Mouse (Mus musculus): ENCODE measurements around the gene Dcxr. TPM values are rescaled to one million over a fixed set of nuclear protein-coding genes. Genes with fewer than 3 reads are reported as not detected.

Dcxr gene
- polyA plus RNA-seq, 1 experiment from 2014 or later: 13.7 TPM

- no peak for DNase-seq (ENCODE audit: low spot score)
- H3K36me3 ChIP-seq (ENCODE audit: control insufficient read depth, insufficient read depth, low read length): no peaks in the 10 kb centered on the region
- no peaks in the 10 kb centered on the region for H3K4me1 ChIP-seq (ENCODE audit: control insufficient read depth, insufficient read depth, low read length)
- H3K27me3 ChIP-seq (replicated peaks; ENCODE audit: control insufficient read depth, insufficient read depth, low read length): peaks cover 6% of the 10 kb centered on the region; the same call in 1 of the 2 replicates
- H3K4me2 ChIP-seq (ENCODE audit: low read length): no peak overlapping the region
- H3K9me3 ChIP-seq (replicated peaks; ENCODE audit: control insufficient read depth, low read length): peaks cover 13% of the 10 kb centered on the region; the same call in 1 of the 2 replicates
- H3K9ac ChIP-seq (ENCODE audit: low read length): 0 out of 2 replicates have a peak overlapping the region, but pooled peaks have one; percentile 17
- WGBS: 72% methylated on average over 14 of the region's 14 CpGs
- H3K4me3 ChIP-seq (ENCODE audit: low read depth, low read length): no peak overlapping the region
- ATAC-seq: no peak
- no peak overlapping the region for H3K27ac ChIP-seq (ENCODE audit: low read depth, low read length)
Measured at GRCm38 (mm10) chr11:120761811-120762671, 35.0 kb upstream of the Dcxr start.

GRCm38 (mm10) chr11:120760236-120760635 lies 33.2 kb upstream of the Dcxr start:
- ATAC-seq: no peak
- DNase-seq (ENCODE audit: low spot score): no peak
- H3K9ac ChIP-seq (ENCODE audit: low read length): no peak overlapping the region
- WGBS: 93% methylated on average over 9 of the region's 9 CpGs
- H3K27ac ChIP-seq (ENCODE audit: low read depth, low read length): no peak overlapping the region
- peaks cover 13% of the 10 kb centered on the region; the same call in 1 of the 2 replicates for H3K9me3 ChIP-seq (replicated peaks; ENCODE audit: control insufficient read depth, low read length)
- H3K4me1 ChIP-seq (ENCODE audit: control insufficient read depth, insufficient read depth, low read length): no peaks in the 10 kb centered on the region
- H3K36me3 ChIP-seq (ENCODE audit: control insufficient read depth, insufficient read depth, low read length): no peaks in the 10 kb centered on the region
- no peak overlapping the region for H3K4me3 ChIP-seq (ENCODE audit: low read depth, low read length)
- H3K4me2 ChIP-seq (ENCODE audit: low read length): no peak overlapping the region
- H3K27me3 ChIP-seq (replicated peaks; ENCODE audit: control insufficient read depth, insufficient read depth, low read length): peaks cover 6% of the 10 kb centered on the region; the same call in 1 of the 2 replicates

DNA sequence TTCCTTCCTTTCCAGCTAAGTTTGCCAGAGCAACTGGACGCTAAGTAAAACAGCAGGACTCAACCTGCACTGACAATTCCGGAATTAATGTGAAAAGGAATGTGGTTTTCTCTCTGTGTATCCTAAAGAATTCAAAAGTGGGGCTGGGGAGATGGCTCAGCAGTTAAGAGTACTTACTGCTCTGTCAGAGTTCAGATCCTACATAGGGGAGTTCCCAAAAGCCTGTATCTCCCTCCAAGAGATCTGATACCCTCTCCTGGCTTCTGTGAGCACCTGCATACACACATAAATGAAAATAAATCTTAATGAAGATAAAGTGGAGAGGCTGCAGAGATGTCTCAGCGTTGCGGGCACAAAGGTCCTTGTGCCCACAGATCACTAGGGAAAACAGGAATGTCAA lies 24.5 kb upstream of the Dcxr start:
- no peak overlapping the region for H3K4me3 ChIP-seq (ENCODE audit: low read depth, low read length)
- no peak overlapping the region for H3K4me2 ChIP-seq (ENCODE audit: low read length)
- no peaks in the 10 kb centered on the region for H3K9me3 ChIP-seq (replicated peaks; ENCODE audit: control insufficient read depth, low read length)
- no peak overlapping the region for H3K27ac ChIP-seq (ENCODE audit: low read depth, low read length)
- 78% methylated on average over 4 of the region's 4 CpGs for WGBS
- ATAC-seq (no peak), DNase-seq (ENCODE audit: low spot score) (no peak)
- no peaks in the 10 kb centered on the region for H3K27me3 ChIP-seq (replicated peaks; ENCODE audit: control insufficient read depth, insufficient read depth, low read length)
- H3K36me3 ChIP-seq (ENCODE audit: control insufficient read depth, insufficient read depth, low read length): no peaks in the 10 kb centered on the region
- no peaks in the 10 kb centered on the region for H3K4me1 ChIP-seq (ENCODE audit: control insufficient read depth, insufficient read depth, low read length)
- no peak overlapping the region for H3K9ac ChIP-seq (ENCODE audit: low read length)

- H3K9ac ChIP-seq (ENCODE audit: low read length): no peak overlapping the region
- no peaks in the 10 kb centered on the region for H3K27me3 ChIP-seq (replicated peaks; ENCODE audit: control insufficient read depth, insufficient read depth, low read length)
- H3K4me2 ChIP-seq (ENCODE audit: low read length): no peak overlapping the region
- WGBS: 56% methylated on average over 8 of the region's 8 CpGs
- H3K4me3 ChIP-seq (ENCODE audit: low read depth, low read length): no peak overlapping the region
- no peak for ATAC-seq
- no peaks in the 10 kb centered on the region for H3K9me3 ChIP-seq (replicated peaks; ENCODE audit: control insufficient read depth, low read length)
- H3K27ac ChIP-seq (ENCODE audit: low read depth, low read length): no peak overlapping the region
- no peaks in the 10 kb centered on the region for H3K36me3 ChIP-seq (ENCODE audit: control insufficient read depth, insufficient read depth, low read length)
- DNase-seq (ENCODE audit: low spot score): peak; percentile 4
- H3K4me1 ChIP-seq (ENCODE audit: control insufficient read depth, insufficient read depth, low read length): no peaks in the 10 kb centered on the region
Measured at GRCm38 (mm10) chr11:120749430-120749829, 22.3 kb upstream of the Dcxr start.

GRCm38 (mm10) chr11:120747974-120748373 lies 20.9 kb upstream of the Dcxr start:
- H3K27ac ChIP-seq (ENCODE audit: low read depth, low read length): no peak overlapping the region
- no peak for DNase-seq (ENCODE audit: low spot score)
- H3K9ac ChIP-seq (ENCODE audit: low read length): no peak overlapping the region
- H3K27me3 ChIP-seq (replicated peaks; ENCODE audit: control insufficient read depth, insufficient read depth, low read length): no peaks in the 10 kb centered on the region
- no peak overlapping the region for H3K4me2 ChIP-seq (ENCODE audit: low read length)
- no peaks in the 10 kb centered on the region for H3K4me1 ChIP-seq (ENCODE audit: control insufficient read depth, insufficient read depth, low read length)
- no peaks in the 10 kb centered on the region for H3K36me3 ChIP-seq (ENCODE audit: control insufficient read depth, insufficient read depth, low read length)
- WGBS: 79% methylated on average over 4 of the region's 4 CpGs
- no peak overlapping the region for H3K4me3 ChIP-seq (ENCODE audit: low read depth, low read length)
- H3K9me3 ChIP-seq (replicated peaks; ENCODE audit: control insufficient read depth, low read length): no peaks in the 10 kb centered on the region
- ATAC-seq: no peak

DNA sequence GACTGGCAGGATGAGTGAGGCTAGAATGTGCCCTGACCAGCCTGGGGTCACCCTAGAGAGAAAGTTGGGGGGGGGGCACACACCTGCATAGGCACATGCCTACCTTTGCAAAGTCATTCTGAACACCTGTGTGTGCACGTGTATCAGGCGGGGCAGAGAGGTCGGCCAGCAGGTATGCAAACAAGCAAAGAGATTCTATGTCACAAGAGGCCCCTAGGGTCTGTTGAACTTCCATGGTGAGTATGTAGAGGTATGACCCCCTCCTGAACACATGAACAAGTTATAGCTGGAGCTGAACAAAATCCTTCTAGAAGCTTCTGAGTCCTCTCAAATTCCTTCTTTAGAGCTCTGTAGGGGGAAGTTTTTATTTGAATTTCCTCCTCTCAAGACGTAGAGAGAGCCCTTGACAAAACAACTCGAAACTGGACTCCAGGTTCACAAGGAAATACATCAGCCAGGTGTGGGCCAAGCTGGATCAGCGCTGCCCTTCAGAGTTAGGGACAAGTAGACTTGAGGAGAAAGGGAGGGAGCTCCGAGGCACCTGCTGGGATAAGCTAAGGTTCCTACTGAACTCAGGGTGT lies 17.1 kb upstream of the Dcxr start:
- WGBS: 80% methylated on average over 7 of the region's 7 CpGs
- no peak overlapping the region for H3K27ac ChIP-seq (ENCODE audit: low read depth, low read length)
- DNase-seq (ENCODE audit: low spot score): no peak
- H3K4me3 ChIP-seq (ENCODE audit: low read depth, low read length): no peak overlapping the region
- H3K4me2 ChIP-seq (ENCODE audit: low read length): no peak overlapping the region
- no peak for ATAC-seq
- no peaks in the 10 kb centered on the region for H3K27me3 ChIP-seq (replicated peaks; ENCODE audit: control insufficient read depth, insufficient read depth, low read length)
- H3K4me1 ChIP-seq (ENCODE audit: control insufficient read depth, insufficient read depth, low read length): no peaks in the 10 kb centered on the region
- H3K36me3 ChIP-seq (ENCODE audit: control insufficient read depth, insufficient read depth, low read length): no peaks in the 10 kb centered on the region
- no peak overlapping the region for H3K9ac ChIP-seq (ENCODE audit: low read length)
- H3K9me3 ChIP-seq (replicated peaks; ENCODE audit: control insufficient read depth, low read length): no peaks in the 10 kb centered on the region

- Histone ChIP-seq H3K36me3 (ENCODE audit: control insufficient read depth, insufficient read depth, low read length) (no peaks in the 10 kb centered on the region), H3K4me1 (ENCODE audit: control insufficient read depth, insufficient read depth, low read length) (no peaks in the 10 kb centered on the region), H3K9ac (ENCODE audit: low read length) (no peak overlapping the region), H3K27me3 (replicated peaks; ENCODE audit: control insufficient read depth, insufficient read depth, low read length) (no peaks in the 10 kb centered on the region), H3K4me3 (ENCODE audit: low read depth, low read length) (no peak overlapping the region), H3K4me2 (ENCODE audit: low read length) (no peak overlapping the region), H3K9me3 (replicated peaks; ENCODE audit: control insufficient read depth, low read length) (no peaks in the 10 kb centered on the region), H3K27ac (ENCODE audit: low read depth, low read length) (no peak overlapping the region)
- DNase-seq (ENCODE audit: low spot score) (no peak), ATAC-seq (no peak)
- WGBS: 89% methylated on average over 5 of the region's 5 CpGs
Measured at GRCm38 (mm10) chr11:120740981-120741380, 13.9 kb upstream of the Dcxr start.

DNA sequence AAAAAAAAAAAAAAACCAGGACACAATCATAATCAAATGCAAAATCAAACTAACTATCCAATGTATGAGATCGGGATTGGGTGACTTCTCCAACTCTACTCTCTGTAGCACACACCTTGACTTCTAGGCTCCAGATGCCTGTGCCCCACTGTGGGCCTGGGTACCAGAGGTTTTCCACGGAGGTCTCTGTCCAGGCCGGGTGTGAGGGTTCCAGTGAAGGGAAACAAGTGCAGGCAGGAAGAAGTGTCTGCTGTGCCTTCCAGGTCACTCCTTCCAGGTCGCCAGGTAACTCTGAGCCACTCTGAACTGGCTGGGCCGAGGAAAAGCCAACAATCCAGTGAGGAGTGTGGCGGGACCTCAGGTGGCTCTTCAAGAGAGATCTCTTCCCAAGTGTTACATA lies 9.3 kb upstream of the Dcxr start:
- DNase-seq (ENCODE audit: low spot score) (no peak), ATAC-seq (no peak)
- Histone ChIP-seq H3K27ac (ENCODE audit: low read depth, low read length) (no peak overlapping the region), H3K4me3 (ENCODE audit: low read depth, low read length) (no peak overlapping the region), H3K9me3 (replicated peaks; ENCODE audit: control insufficient read depth, low read length) (no peaks in the 10 kb centered on the region), H3K36me3 (ENCODE audit: control insufficient read depth, insufficient read depth, low read length) (no peaks in the 10 kb centered on the region), H3K9ac (ENCODE audit: low read length) (no peak overlapping the region), H3K4me2 (ENCODE audit: low read length) (no peak overlapping the region), H3K4me1 (ENCODE audit: control insufficient read depth, insufficient read depth, low read length) (no peaks in the 10 kb centered on the region), H3K27me3 (replicated peaks; ENCODE audit: control insufficient read depth, insufficient read depth, low read length) (no peaks in the 10 kb centered on the region)
- 71% methylated on average over 6 of the region's 6 CpGs for WGBS

DNA sequence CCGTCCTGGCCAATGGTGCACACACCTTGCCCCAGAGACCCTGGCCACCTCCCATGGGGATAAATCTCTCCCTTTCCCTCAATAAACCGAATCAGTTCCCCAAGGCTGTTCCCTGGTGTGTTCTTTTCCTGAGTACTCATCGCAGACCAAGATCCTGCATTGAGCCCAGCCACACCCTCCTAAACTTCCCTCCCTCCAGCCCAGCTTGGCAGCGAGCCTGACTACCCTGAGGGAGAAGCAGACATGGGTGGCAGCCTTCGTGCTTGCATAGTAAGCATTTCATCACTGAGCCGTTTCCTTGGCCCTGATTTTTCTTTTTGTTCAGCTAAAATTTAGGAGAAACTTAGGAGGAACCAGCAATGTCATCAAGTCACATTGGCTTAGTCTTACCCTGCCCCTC lies 6.4 kb upstream of the Dcxr start:
- Histone ChIP-seq H3K4me3 (ENCODE audit: low read depth, low read length) (no peak overlapping the region), H3K27me3 (replicated peaks; ENCODE audit: control insufficient read depth, insufficient read depth, low read length) (no peaks in the 10 kb centered on the region), H3K9me3 (replicated peaks; ENCODE audit: control insufficient read depth, low read length) (no peaks in the 10 kb centered on the region), H3K4me1 (ENCODE audit: control insufficient read depth, insufficient read depth, low read length) (no peaks in the 10 kb centered on the region; the same call in 1 of the 2 replicates), H3K4me2 (ENCODE audit: low read length) (no peak overlapping the region), H3K27ac (ENCODE audit: low read depth, low read length) (no peak overlapping the region), H3K9ac (ENCODE audit: low read length) (no peak overlapping the region), H3K36me3 (ENCODE audit: control insufficient read depth, insufficient read depth, low read length) (no peaks in the 10 kb centered on the region)
- ATAC-seq (no peak), DNase-seq (ENCODE audit: low spot score) (no peak)
- 61% methylated on average over 6 of the region's 6 CpGs for WGBS

All from forebrain, embryonic 14.5 days (tissue).